Mouse (Mus musculus) C2C12 (cell line): ENCODE data around the gene Fam167b. TPM values are rescaled to one million over a fixed set of nuclear protein-coding genes. Genes with fewer than 3 reads are reported as not detected.
"Not testable (repeated sequence)": the region's sequence is repeated elsewhere in the genome, so short reads cannot be mapped to it uniquely, and the experiment has no call there.

Experiments
- H3K27me3 ChIP-seq: one replicate; pipeline ENCODE4 v1.6.1; 2011; ENCODE audit not compliant: control insufficient read depth, insufficient read depth, insufficient read length
- H3K36me3 ChIP-seq: one replicate; pipeline ENCODE4 v1.6.1; 2011; ENCODE audit not compliant: control insufficient read depth, insufficient read depth
- H3K4me3 ChIP-seq: one replicate; pipeline ENCODE4 v1.5.1; 2011; ENCODE audit warnings: mild to moderate bottlenecking, control low read depth; ENCODE audit not compliant: poor library complexity, insufficient read depth, severe bottlenecking
- H3K79me2 ChIP-seq: one replicate; pipeline ENCODE4 v1.6.1; 2011; ENCODE audit not compliant: control insufficient read depth, insufficient read depth
- H3K79me3 ChIP-seq: one replicate; pipeline ENCODE4 v1.6.1; 2011; ENCODE audit warnings: low read depth, control low read depth
- H3ac ChIP-seq: one replicate; pipeline ENCODE3; 2011; ENCODE audit warnings: low read depth; ENCODE audit not compliant: control insufficient read depth, insufficient read length
- CEBPB ChIP-seq: IDR thresholded peaks from one replicate; pipeline ENCODE4 v1.6.1; 2011; ENCODE audit warnings: low read depth, mild to moderate bottlenecking, control low read depth, moderate library complexity
- CTCF ChIP-seq: IDR thresholded peaks from one replicate; pipeline ENCODE4 v1.5.1; 2011; ENCODE audit not compliant: control insufficient read depth, insufficient read depth, insufficient read length
- FOSL1 ChIP-seq: IDR thresholded peaks from one replicate; pipeline ENCODE4 v1.8.0; 2011; ENCODE audit warnings: mild to moderate bottlenecking, low read length; ENCODE audit not compliant: poor library complexity, insufficient read depth, severe bottlenecking
- MAX ChIP-seq: IDR thresholded peaks from one replicate; pipeline ENCODE4 v1.6.1; 2011; ENCODE audit warnings: mild to moderate bottlenecking, control low read depth
- MYOD1 ChIP-seq: IDR thresholded peaks from one replicate; pipeline ENCODE4 v1.6.1; 2011; ENCODE audit warnings: low read depth; ENCODE audit not compliant: control insufficient read depth, insufficient read length
- MYOG ChIP-seq: IDR thresholded peaks from one replicate; pipeline ENCODE4 v1.6.1; 2011; ENCODE audit not compliant: control insufficient read depth, insufficient read length; ENCODE audit errors: extremely low read depth
- USF1 ChIP-seq: IDR thresholded peaks from one replicate; pipeline ENCODE4 v1.6.1; 2011; ENCODE audit warnings: low read depth, mild to moderate bottlenecking, control low read depth, moderate library complexity
- polyA plus RNA-seq: library from polyadenylated mRNA; unstranded; fragments of >200 nt; fragmentation: generic; extraction: Trizol; gene quantifications from one replicate; pipeline ENCODE4 v1.2.1, GENCODE M21; 2012; ENCODE audit warnings: missing spikeins

Fam167b gene
- polyA plus RNA-seq, 1 experiment, result 0.27 TPM

GRCm38 (mm10) chr4:129555421-129555861, 22.9 kb downstream of the Fam167b start:
- no peaks in the 10 kb centered on the region for H3K36me3 ChIP-seq
- no peak overlapping the region for H3K4me3 ChIP-seq
- H3K79me2 ChIP-seq, result no peaks in the 10 kb centered on the region
- H3K27me3 ChIP-seq, result peaks cover 6% of the 10 kb centered on the region
- H3K79me3 ChIP-seq, result no peaks in the 10 kb centered on the region
- TF ChIP-seq MYOD1, result no peak
- TF ChIP-seq CTCF, result peak; percentile 64
- TF ChIP-seq MAX, result no peak
- no peak overlapping the region for H3ac ChIP-seq

GRCm38 (mm10) chr4:129554512-129554911, 23.8 kb downstream of the Fam167b start:
- not testable (repeated sequence) for H3ac ChIP-seq, H3K36me3 ChIP-seq, H3K27me3 ChIP-seq, H3K79me3 ChIP-seq, H3K4me3 ChIP-seq, H3K79me2 ChIP-seq

DNA sequence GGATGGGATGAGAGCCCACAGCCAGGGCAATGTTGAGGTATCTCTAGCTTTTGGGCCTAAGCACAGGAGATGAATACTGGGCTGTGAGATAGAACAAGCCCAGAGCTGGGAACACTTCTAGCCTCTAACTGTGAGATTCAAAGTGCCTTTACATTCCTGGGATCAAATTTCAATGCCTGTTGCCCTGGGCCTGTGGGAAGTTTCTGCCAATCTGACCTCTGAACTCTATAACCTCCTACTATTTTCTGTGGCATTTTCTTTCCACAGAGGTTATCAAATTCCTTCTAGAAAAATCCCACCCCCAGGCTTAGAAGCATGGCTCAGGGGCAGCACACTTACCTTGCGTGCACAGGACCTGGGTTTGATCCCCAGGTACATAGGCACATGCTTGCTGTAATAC, 28.1 kb downstream of the Fam167b start:
- Histone ChIP-seq H3K79me2 (no peaks in the 10 kb centered on the region), H3K4me3 (no peak overlapping the region), H3ac (no peak overlapping the region), H3K36me3 (no peaks in the 10 kb centered on the region), H3K79me3 (no peaks in the 10 kb centered on the region), H3K27me3 (peaks cover 6% of the 10 kb centered on the region)
- TF ChIP-seq USF1 (no peak), CTCF (no peak)

GRCm38 (mm10) chr4:129549306-129549705, 29.0 kb downstream of the Fam167b start:
- TF ChIP-seq MYOG (no peak), CTCF (no peak), MYOD1 (no peak), MAX (no peak)
- peaks cover 6% of the 10 kb centered on the region for H3K27me3 ChIP-seq
- H3K79me3 ChIP-seq, result no peaks in the 10 kb centered on the region
- no peaks in the 10 kb centered on the region for H3K79me2 ChIP-seq
- no peak overlapping the region for H3ac ChIP-seq
- H3K36me3 ChIP-seq, result no peaks in the 10 kb centered on the region
- no peak overlapping the region for H3K4me3 ChIP-seq

DNA sequence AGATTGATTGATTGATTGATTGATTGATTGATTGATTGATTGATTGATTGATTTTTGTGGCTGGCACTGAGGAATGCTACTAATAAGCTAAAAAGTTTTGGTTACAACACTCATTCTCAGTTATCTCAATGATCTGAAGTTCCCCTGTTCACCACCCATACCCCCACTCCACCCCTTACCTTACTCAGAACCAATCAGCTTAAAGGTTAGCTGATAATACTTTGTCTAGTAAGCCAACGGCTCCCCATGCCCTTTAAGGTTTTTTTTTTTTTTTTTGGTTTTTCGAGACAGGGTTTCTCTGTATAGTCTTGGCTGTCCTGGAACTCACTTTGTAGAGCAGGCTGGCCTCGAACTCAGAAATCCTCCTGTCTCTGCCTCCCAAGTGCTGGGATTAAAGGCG, 30.7 kb downstream of the Fam167b start:
- H3K36me3 ChIP-seq, H3ac ChIP-seq, H3K4me3 ChIP-seq, H3K27me3 ChIP-seq, H3K79me2 ChIP-seq, H3K79me3 ChIP-seq: not testable (repeated sequence)

DNA sequence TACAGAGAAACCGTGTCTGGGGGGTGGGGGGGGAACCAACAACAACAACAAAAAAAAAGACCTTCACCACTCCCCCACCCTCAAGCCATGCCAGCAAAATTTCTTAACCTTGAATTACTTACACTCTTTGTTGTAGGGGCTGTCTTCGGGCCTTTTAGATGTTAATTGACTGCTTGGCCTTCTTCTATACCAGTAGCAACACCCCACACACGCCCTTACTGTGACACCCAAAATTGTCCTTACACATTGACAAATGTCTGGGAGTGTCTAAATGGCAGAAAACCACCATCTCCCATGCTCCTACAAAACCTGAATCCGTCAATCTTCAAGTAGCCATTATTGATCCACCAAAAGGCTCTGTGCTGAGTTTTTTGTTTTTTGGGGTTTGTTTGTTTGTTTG, 34.2 kb downstream of the Fam167b start:
- no peak overlapping the region for H3ac ChIP-seq
- TF ChIP-seq MAX (no peak), CEBPB (no peak), FOSL1 (no peak), CTCF (no peak), MYOG (no peak), MYOD1 (no peak), USF1 (no peak)
- no peaks in the 10 kb centered on the region for H3K27me3 ChIP-seq
- H3K79me3 ChIP-seq, result peaks cover 30% of the 10 kb centered on the region
- H3K79me2 ChIP-seq, result peaks cover 34% of the 10 kb centered on the region
- H3K36me3 ChIP-seq, result no peaks in the 10 kb centered on the region
- H3K4me3 ChIP-seq, result no peak overlapping the region

DNA sequence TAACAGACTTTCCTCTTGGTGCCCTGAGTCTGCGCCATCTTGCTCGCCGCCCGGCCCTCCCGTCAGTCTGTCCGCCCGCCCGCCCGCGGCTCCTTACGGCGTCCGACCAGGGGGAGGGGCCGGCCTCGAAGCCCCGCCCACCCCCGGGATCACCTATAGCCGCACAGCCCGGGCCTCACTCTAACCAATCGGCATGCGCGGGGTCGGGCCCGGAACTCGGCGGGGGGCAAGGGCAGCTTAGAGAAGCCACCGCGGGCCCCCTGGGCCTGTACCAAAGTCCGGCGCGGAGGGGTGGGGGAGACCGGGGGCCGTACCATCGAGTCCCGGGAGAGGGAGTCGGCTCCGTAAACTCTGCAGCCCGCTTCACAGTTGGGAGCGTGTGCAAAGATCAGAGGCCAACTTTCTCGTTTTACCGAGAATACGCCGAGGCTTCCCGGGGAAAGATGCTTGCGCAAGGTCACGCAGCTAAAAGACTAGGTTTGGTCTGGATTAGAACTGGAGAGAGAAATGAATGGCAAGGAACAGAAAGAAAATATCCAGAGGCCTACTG, 35.7 kb downstream of the Fam167b start, which contains the start of gene Hdac1:
Gene Hdac1 (minus strand): TSS at position 122 of the 550 bp plus-strand sequence.
- Histone ChIP-seq H3K36me3 (no peaks in the 10 kb centered on the region), H3K79me2 (peaks cover 48% of the 10 kb centered on the region), H3ac (peak within 1 kb of the TSS; percentile 64), H3K79me3 (peaks cover 40% of the 10 kb centered on the region), H3K4me3 (peak within 1 kb of the TSS; percentile 95), H3K27me3 (no peaks in the 10 kb centered on the region)
- TF ChIP-seq MAX (no peak), CEBPB (peak; percentile 79)
